In genomic region chr1:129078274-129078673, GRCm38 (mm10) we compare ENCODE assay signal across 17 mouse cellular contexts.
DNase-seq lines count a peak whose midpoint lies in the region; ATAC-seq and TF ChIP-seq lines count a peak whose summit lies in the region.
"Had no signal": no experiment of that assay in that cellular context is flagged by ENCODE, and none has a peak within 500 bp of the region (broad histone marks: within the 10 kb centered on the region; RNA-seq: fewer than 3 reads in every experiment).

No protein-coding gene starts in this region.

- intact Hi-C loops in heart, postnatal 10 days (cut with DNase I) = loop anchor here (2.0 kb wide), 1 partner anchor 203 kb away; no protein-coding TSS in a partner anchor

- DNase-seq in heart, postnatal 0 days (ENCODE audit: low spot score) = no peak
- no peak for DNase-seq in heart, postnatal 10 days
- DNase-seq in liver, postnatal 0 days = no peak
- DNase-seq in ES-E14 (ENCODE audit: low read depth, low spot score) = no peak
- peak; percentile 23 for DNase-seq in retina, embryonic 14.5 days (ENCODE audit: low spot score)
- DNase-seq in layer of hippocampus, postnatal 25 days (ENCODE audit: extremely low spot score in 1 of 2, low spot score in 1 of 2) = no peak
- DNase-seq: cerebellum, adult 9-10 months; kidney, adult 18-20 months; kidney, postnatal 14 days; spleen, adult 18-20 months; thymus, postnatal 14 days had no signal

- TF ChIP-seq EP300 in heart, postnatal 0 days (IDR thresholded peaks at IDR 0.05; ENCODE audit: low read depth) = no peak
- no peak for TF ChIP-seq EP300 in liver, postnatal 0 days (IDR thresholded peaks at IDR 0.05; ENCODE audit: low read depth)

- 55% methylated on average over 3 of the region's 3 CpGs for WGBS in heart, postnatal 0 days
- 70% methylated on average over 3 of the region's 3 CpGs for WGBS in liver, postnatal 0 days (ENCODE audit: insufficient replicate concordance)
- 51% methylated on average over 3 of the region's 3 CpGs for WGBS in liver, embryonic 12.5 days (ENCODE audit: insufficient replicate concordance)

- H3K9me3 ChIP-seq in heart, postnatal 0 days (replicated peaks; ENCODE audit: control insufficient read depth, low read length) = no peaks in the 10 kb centered on the region
- H3K9me3 ChIP-seq in liver, postnatal 0 days (ENCODE audit: low read length) = no peaks in the 10 kb centered on the region
- H3K9me3 ChIP-seq in liver, embryonic 12.5 days (replicated peaks) = no peaks in the 10 kb centered on the region
- H3K9me3 ChIP-seq in ES-E14 (ENCODE audit: control insufficient read depth, insufficient read depth, low read depth, low read length) = no peaks in the 10 kb centered on the region
- H3K9me3 ChIP-seq: forebrain, embryonic 15.5 days; limb, embryonic 15.5 days; lung, embryonic 15.5 days; midbrain, embryonic 15.5 days had no signal

- in situ Hi-C loops in ES-E14 (cut with MboI; ENCODE audit: low sequenced_read_pairs in 2 of 2, unreplicated experiment in 2 of 2) = no loop called here

- H3K9ac ChIP-seq in heart, postnatal 0 days (replicated peaks; ENCODE audit: low read depth, low read length) = no peak overlapping the region
- H3K9ac ChIP-seq in liver, postnatal 0 days (replicated peaks) = no peak overlapping the region
- H3K9ac ChIP-seq in liver, embryonic 12.5 days = no peak overlapping the region
- no peak overlapping the region for H3K9ac ChIP-seq in ES-E14 (ENCODE audit: insufficient read depth, low read depth, low read length, poor library complexity, severe bottlenecking)
- H3K9ac ChIP-seq: forebrain, embryonic 15.5 days; limb, embryonic 15.5 days; lung, embryonic 15.5 days; midbrain, embryonic 15.5 days had no signal

- no peak overlapping the region for H3K4me2 ChIP-seq in heart, postnatal 0 days (ENCODE audit: low read depth, low read length)
- no peak overlapping the region for H3K4me2 ChIP-seq in liver, postnatal 0 days (ENCODE audit: low read depth, low read length)
- H3K4me2 ChIP-seq in liver, embryonic 12.5 days = no peak overlapping the region
- H3K4me2 ChIP-seq: forebrain, embryonic 15.5 days; limb, embryonic 15.5 days; lung, embryonic 15.5 days; midbrain, embryonic 15.5 days had no signal

- no peak for ATAC-seq in heart, postnatal 0 days (ENCODE audit: insufficient read depth, low read depth)
- no peak for ATAC-seq in liver, postnatal 0 days
- no peak for ATAC-seq in liver, embryonic 12.5 days
- ATAC-seq: CD4-positive, CD25-positive, alpha-beta regulatory T cell, adult 4 months; forebrain, embryonic 15.5 days; midbrain, embryonic 15.5 days had no signal

- H3K27me3 ChIP-seq in heart, postnatal 0 days (ENCODE audit: control insufficient read depth, insufficient read depth, low read length) = no peaks in the 10 kb centered on the region
- H3K27me3 ChIP-seq in liver, postnatal 0 days (ENCODE audit: insufficient read depth, low read length) = no peaks in the 10 kb centered on the region
- H3K27me3 ChIP-seq in liver, embryonic 12.5 days (replicated peaks) = no peaks in the 10 kb centered on the region
- H3K27me3 ChIP-seq: forebrain, embryonic 15.5 days; limb, embryonic 15.5 days; lung, embryonic 15.5 days; midbrain, embryonic 15.5 days had no signal

- no peak overlapping the region for H3K27ac ChIP-seq in heart, postnatal 0 days (ENCODE audit: low read depth)
- H3K27ac ChIP-seq in liver, postnatal 0 days (ENCODE audit: low read depth) = no peak overlapping the region
- no peak overlapping the region for H3K27ac ChIP-seq in liver, embryonic 12.5 days
- H3K27ac ChIP-seq in ES-E14 (ENCODE audit: insufficient read depth, low read depth, low read length, poor library complexity, severe bottlenecking) = no peak overlapping the region
- H3K27ac ChIP-seq: forebrain, embryonic 15.5 days; limb, embryonic 15.5 days; lung, embryonic 15.5 days; midbrain, embryonic 15.5 days had no signal

- TF ChIP-seq CTCF in heart, postnatal 0 days (IDR thresholded peaks at IDR 0.05; ENCODE audit: low read depth) = peak; percentile 53
- peak; percentile 20; the same call in 1 of the 2 replicates for TF ChIP-seq CTCF in liver, postnatal 0 days (IDR thresholded peaks at IDR 0.05; ENCODE audit: low read depth)

- no peaks in the 10 kb centered on the region for H3K4me1 ChIP-seq in heart, postnatal 0 days (ENCODE audit: control insufficient read depth, insufficient read depth)
- H3K4me1 ChIP-seq in liver, postnatal 0 days (ENCODE audit: insufficient read depth) = no peaks in the 10 kb centered on the region
- no peaks in the 10 kb centered on the region for H3K4me1 ChIP-seq in liver, embryonic 12.5 days
- no peaks in the 10 kb centered on the region for H3K4me1 ChIP-seq in ES-E14 (ENCODE audit: control insufficient read depth in 2 of 2, insufficient read depth in 2 of 2, low read length in 2 of 2, poor library complexity in 1 of 2)
- H3K4me1 ChIP-seq: forebrain, embryonic 15.5 days; limb, embryonic 15.5 days; lung, embryonic 15.5 days; midbrain, embryonic 15.5 days had no signal

- H3K4me3 ChIP-seq in heart, postnatal 0 days (ENCODE audit: low read depth, low read length) = no peak overlapping the region
- no peak overlapping the region for H3K4me3 ChIP-seq in liver, postnatal 0 days (ENCODE audit: low read depth, low read length)
- H3K4me3 ChIP-seq in liver, embryonic 12.5 days = no peak overlapping the region
- H3K4me3 ChIP-seq in ES-E14 (ENCODE audit: insufficient read depth in 1 of 2, low read depth in 1 of 2, low read length in 2 of 2, poor library complexity in 1 of 2, severe bottlenecking in 1 of 2) = no peak overlapping the region
- H3K4me3 ChIP-seq: forebrain, embryonic 15.5 days; limb, embryonic 15.5 days; lung, embryonic 15.5 days; midbrain, embryonic 15.5 days had no signal

- H3K36me3 ChIP-seq in heart, postnatal 0 days (replicated peaks; ENCODE audit: control insufficient read depth, insufficient read depth, low read length) = no peaks in the 10 kb centered on the region
- no peaks in the 10 kb centered on the region for H3K36me3 ChIP-seq in liver, postnatal 0 days (replicated peaks; ENCODE audit: insufficient read depth, low read length)
- no peaks in the 10 kb centered on the region for H3K36me3 ChIP-seq in liver, embryonic 12.5 days
- no peaks in the 10 kb centered on the region for H3K36me3 ChIP-seq in ES-E14 (ENCODE audit: control insufficient read depth, insufficient read depth, low read length, poor library complexity, severe bottlenecking)
- H3K36me3 ChIP-seq: forebrain, embryonic 15.5 days; limb, embryonic 15.5 days; lung, embryonic 15.5 days; midbrain, embryonic 15.5 days had no signal

TF ChIP-seq in ES-E14, 5 proteins besides CTCF, POLR2A, EP300 and RAD21:
- no peak for TF ChIP-seq ZNF384 (IDR thresholded peaks at IDR 0.05; ENCODE audit: low read depth, low read length)
- peak; percentile 30; the same call in 1 of the 2 replicates for TF ChIP-seq ZC3H11A (IDR thresholded peaks at IDR 0.05; ENCODE audit: borderline replicate concordance, low read depth, low read length)
- no peak for TF ChIP-seq HCFC1 (IDR thresholded peaks at IDR 0.05; ENCODE audit: borderline replicate concordance, insufficient read depth, low read length)
